Mouse (Mus musculus): Measurements from ENCODE around the gene Nat10. TPM values are rescaled to one million over a fixed set of nuclear protein-coding genes. Genes with fewer than 3 reads are reported as not detected.

Nat10 gene
- polyA plus RNA-seq, 1 experiment from 2014 or later, result 12.0 TPM

GRCm38 (mm10) chr2:103751771-103752170, 9.3 kb downstream of the Nat10 start:
- 81% methylated on average over 6 of the region's 6 CpGs for WGBS (ENCODE audit: insufficient replicate concordance)

GRCm38 (mm10) chr2:103749091-103749490, 12.0 kb downstream of the Nat10 start:
- H3K4me1 ChIP-seq (ENCODE audit: control insufficient read depth, low read depth, low read length), result peaks cover 2% of the 10 kb centered on the region; the same call in 1 of the 2 replicates
- no peaks in the 10 kb centered on the region for H3K9me3 ChIP-seq (replicated peaks; ENCODE audit: control insufficient read depth, low read length)
- WGBS (ENCODE audit: insufficient replicate concordance), result 79% methylated on average over 3 of the region's 3 CpGs
- peaks cover 11% of the 10 kb centered on the region; the same call in 1 of the 2 replicates for H3K36me3 ChIP-seq (ENCODE audit: control insufficient read depth, insufficient read depth)
- H3K9ac ChIP-seq (ENCODE audit: low read depth, low read length), result no peak overlapping the region
- no peak for ATAC-seq (ENCODE audit: low read depth)
- no peak overlapping the region for H3K27ac ChIP-seq (ENCODE audit: low read length)
- H3K4me2 ChIP-seq (ENCODE audit: low read depth, low read length), result no peak overlapping the region
- no peaks in the 10 kb centered on the region for H3K27me3 ChIP-seq (ENCODE audit: control insufficient read depth, insufficient read depth, low read depth, low read length)
- H3K4me3 ChIP-seq (ENCODE audit: low read depth, low read length), result no peak overlapping the region

More at GRCm38 (mm10) chr2:103751771-103752170, 9.3 kb downstream of the Nat10 start:
- Histone ChIP-seq H3K4me1 (ENCODE audit: control insufficient read depth, low read depth, low read length) (no peaks in the 10 kb centered on the region), H3K27me3 (ENCODE audit: control insufficient read depth, insufficient read depth, low read depth, low read length) (no peaks in the 10 kb centered on the region), H3K4me2 (ENCODE audit: low read depth, low read length) (no peak overlapping the region), H3K9ac (ENCODE audit: low read depth, low read length) (no peak overlapping the region), H3K9me3 (replicated peaks; ENCODE audit: control insufficient read depth, low read length) (no peaks in the 10 kb centered on the region), H3K4me3 (ENCODE audit: low read depth, low read length) (no peak overlapping the region), H3K36me3 (ENCODE audit: control insufficient read depth, insufficient read depth) (peaks cover 14% of the 10 kb centered on the region; the same call in 1 of the 2 replicates), H3K27ac (ENCODE audit: low read length) (no peak overlapping the region)
- ATAC-seq (ENCODE audit: low read depth), result no peak

GRCm38 (mm10) chr2:103747891-103748290, 13.2 kb downstream of the Nat10 start:
- Histone ChIP-seq H3K27ac (ENCODE audit: low read length) (no peak overlapping the region), H3K9ac (ENCODE audit: low read depth, low read length) (no peak overlapping the region), H3K36me3 (ENCODE audit: control insufficient read depth, insufficient read depth) (peaks cover 19% of the 10 kb centered on the region; the same call in 1 of the 2 replicates), H3K9me3 (replicated peaks; ENCODE audit: control insufficient read depth, low read length) (no peaks in the 10 kb centered on the region), H3K4me2 (ENCODE audit: low read depth, low read length) (no peak overlapping the region), H3K4me1 (ENCODE audit: control insufficient read depth, low read depth, low read length) (peaks cover 2% of the 10 kb centered on the region; the same call in 1 of the 2 replicates), H3K4me3 (ENCODE audit: low read depth, low read length) (no peak overlapping the region), H3K27me3 (ENCODE audit: control insufficient read depth, insufficient read depth, low read depth, low read length) (no peaks in the 10 kb centered on the region)
- ATAC-seq (ENCODE audit: low read depth), result no peak
- 72% methylated on average over 9 of the region's 9 CpGs for WGBS (ENCODE audit: insufficient replicate concordance)

DNA sequence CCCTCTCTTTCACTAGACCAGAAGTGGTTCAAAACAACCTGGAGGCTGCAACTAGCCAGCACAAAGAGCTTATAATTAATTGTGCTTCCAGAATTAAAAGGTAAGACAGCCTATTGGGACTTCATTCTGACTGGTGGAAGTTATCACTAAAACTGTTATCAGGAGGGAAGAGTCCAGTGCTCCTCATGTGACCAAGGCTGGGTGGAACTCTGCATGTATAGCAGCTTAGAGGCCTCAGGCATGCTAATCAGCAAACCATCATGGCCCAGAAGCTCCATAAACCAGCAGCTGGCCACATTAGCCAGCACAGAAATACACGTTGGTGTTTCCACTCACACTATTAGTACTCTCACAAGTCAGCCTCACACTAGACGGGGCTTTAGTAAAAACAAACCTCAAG, 14.3 kb downstream of the Nat10 start:
- peak; percentile 30; the same call in 1 of the 2 replicates for ATAC-seq (ENCODE audit: low read depth)

GRCm38 (mm10) chr2:103746096-103746495, 15.0 kb downstream of the Nat10 start:
- H3K9me3 ChIP-seq (replicated peaks; ENCODE audit: control insufficient read depth, low read length), result no peaks in the 10 kb centered on the region
- peaks cover 16% of the 10 kb centered on the region; the same call in 1 of the 2 replicates for H3K36me3 ChIP-seq (ENCODE audit: control insufficient read depth, insufficient read depth)
- peaks cover 2% of the 10 kb centered on the region; the same call in 1 of the 2 replicates for H3K4me1 ChIP-seq (ENCODE audit: control insufficient read depth, low read depth, low read length)
- WGBS (ENCODE audit: insufficient replicate concordance), result 62% methylated on average over 2 of the region's 2 CpGs
- H3K9ac ChIP-seq (ENCODE audit: low read depth, low read length), result no peak overlapping the region
- H3K27ac ChIP-seq (ENCODE audit: low read length), result no peak overlapping the region
- H3K4me3 ChIP-seq (ENCODE audit: low read depth, low read length), result no peak overlapping the region
- no peaks in the 10 kb centered on the region for H3K27me3 ChIP-seq (ENCODE audit: control insufficient read depth, insufficient read depth, low read depth, low read length)
- H3K4me2 ChIP-seq (ENCODE audit: low read depth, low read length), result no peak overlapping the region
- ATAC-seq (ENCODE audit: low read depth), result no peak

More for the DNA sequence above, 14.3 kb downstream of the Nat10 start:
- no peak overlapping the region for H3K4me3 ChIP-seq (ENCODE audit: low read depth, low read length)
- H3K4me1 ChIP-seq (ENCODE audit: control insufficient read depth, low read depth, low read length), result peaks cover 2% of the 10 kb centered on the region; the same call in 1 of the 2 replicates
- no peaks in the 10 kb centered on the region for H3K27me3 ChIP-seq (ENCODE audit: control insufficient read depth, insufficient read depth, low read depth, low read length)
- H3K36me3 ChIP-seq (ENCODE audit: control insufficient read depth, insufficient read depth), result peaks cover 20% of the 10 kb centered on the region; the same call in 1 of the 2 replicates
- no peaks in the 10 kb centered on the region for H3K9me3 ChIP-seq (replicated peaks; ENCODE audit: control insufficient read depth, low read length)
- H3K27ac ChIP-seq (ENCODE audit: low read length), result no peak overlapping the region
- 54% methylated on average over 2 of the region's 2 CpGs for WGBS (ENCODE audit: insufficient replicate concordance)
- H3K4me2 ChIP-seq (ENCODE audit: low read depth, low read length), result no peak overlapping the region
- no peak overlapping the region for H3K9ac ChIP-seq (ENCODE audit: low read depth, low read length)

- no peak overlapping the region for H3K27ac ChIP-seq (ENCODE audit: low read length)
These were observed 15.6 kb downstream of the Nat10 start for GRCm38 (mm10) chr2:103745481-103745880.

GRCm38 (mm10) chr2:103743988-103744387, 17.1 kb downstream of the Nat10 start:
- no peak overlapping the region for H3K4me3 ChIP-seq (ENCODE audit: low read depth, low read length)
- no peaks in the 10 kb centered on the region for H3K27me3 ChIP-seq (ENCODE audit: control insufficient read depth, insufficient read depth, low read depth, low read length)
- H3K4me1 ChIP-seq (ENCODE audit: control insufficient read depth, low read depth, low read length), result peaks cover 2% of the 10 kb centered on the region; the same call in 1 of the 2 replicates
- peaks cover 16% of the 10 kb centered on the region; the same call in 1 of the 2 replicates for H3K36me3 ChIP-seq (ENCODE audit: control insufficient read depth, insufficient read depth)
- 77% methylated on average over 7 of the region's 7 CpGs for WGBS (ENCODE audit: insufficient replicate concordance)
- ATAC-seq (ENCODE audit: low read depth), result no peak
- no peak overlapping the region for H3K9ac ChIP-seq (ENCODE audit: low read depth, low read length)
- no peak overlapping the region for H3K4me2 ChIP-seq (ENCODE audit: low read depth, low read length)
- no peak overlapping the region for H3K27ac ChIP-seq (ENCODE audit: low read length)
- H3K9me3 ChIP-seq (replicated peaks; ENCODE audit: control insufficient read depth, low read length), result no peaks in the 10 kb centered on the region

More at GRCm38 (mm10) chr2:103745481-103745880, 15.6 kb downstream of the Nat10 start:
- Histone ChIP-seq H3K27me3 (ENCODE audit: control insufficient read depth, insufficient read depth, low read depth, low read length) (no peaks in the 10 kb centered on the region), H3K4me3 (ENCODE audit: low read depth, low read length) (no peak overlapping the region), H3K36me3 (ENCODE audit: control insufficient read depth, insufficient read depth) (peaks cover 16% of the 10 kb centered on the region; the same call in 1 of the 2 replicates), H3K4me2 (ENCODE audit: low read depth, low read length) (no peak overlapping the region), H3K9me3 (replicated peaks; ENCODE audit: control insufficient read depth, low read length) (no peaks in the 10 kb centered on the region), H3K9ac (ENCODE audit: low read depth, low read length) (no peak overlapping the region), H3K4me1 (ENCODE audit: control insufficient read depth, low read depth, low read length) (peaks cover 2% of the 10 kb centered on the region; the same call in 1 of the 2 replicates)
- 74% methylated on average over 5 of the region's 5 CpGs for WGBS (ENCODE audit: insufficient replicate concordance)
- no peak for ATAC-seq (ENCODE audit: low read depth)

- peaks cover 2% of the 10 kb centered on the region; the same call in 1 of the 2 replicates for H3K4me1 ChIP-seq (ENCODE audit: control insufficient read depth, low read depth, low read length)
- WGBS (ENCODE audit: insufficient replicate concordance), result 88% methylated on average over 2 of the region's 2 CpGs
- no peak overlapping the region for H3K4me3 ChIP-seq (ENCODE audit: low read depth, low read length)
- H3K4me2 ChIP-seq (ENCODE audit: low read depth, low read length), result no peak overlapping the region
- no peak for ATAC-seq (ENCODE audit: low read depth)
- H3K36me3 ChIP-seq (ENCODE audit: control insufficient read depth, insufficient read depth), result peaks cover 18% of the 10 kb centered on the region; the same call in 1 of the 2 replicates
- H3K27ac ChIP-seq (ENCODE audit: low read length), result no peak overlapping the region
- H3K9ac ChIP-seq (ENCODE audit: low read depth, low read length), result no peak overlapping the region
- H3K27me3 ChIP-seq (ENCODE audit: control insufficient read depth, insufficient read depth, low read depth, low read length), result no peaks in the 10 kb centered on the region
- no peaks in the 10 kb centered on the region for H3K9me3 ChIP-seq (replicated peaks; ENCODE audit: control insufficient read depth, low read length)
These were observed 17.5 kb downstream of the Nat10 start for GRCm38 (mm10) chr2:103743536-103743935.

DNA sequence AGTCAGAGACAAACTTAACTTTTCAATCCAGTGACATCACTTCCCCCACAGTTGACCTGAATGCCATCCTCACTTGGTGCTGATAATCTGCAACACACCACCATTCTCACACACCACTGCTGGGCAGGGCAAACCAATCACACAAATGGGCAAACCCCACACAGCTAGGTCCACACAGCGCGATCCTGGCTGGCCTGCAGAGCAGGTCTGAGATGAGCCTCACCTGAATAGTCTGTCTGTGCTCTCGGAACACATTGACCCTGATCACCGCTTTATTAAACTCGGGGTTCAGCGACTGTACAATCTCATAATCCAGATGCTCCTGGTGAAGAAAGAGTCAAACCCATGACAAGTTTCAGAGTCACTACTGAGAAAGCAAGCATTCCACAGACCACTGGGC, 18.2 kb downstream of the Nat10 start:
- no peak overlapping the region for H3K9ac ChIP-seq (ENCODE audit: low read depth, low read length)
- no peak for ATAC-seq (ENCODE audit: low read depth)
- no peak overlapping the region for H3K27ac ChIP-seq (ENCODE audit: low read length)
- peaks cover 15% of the 10 kb centered on the region; the same call in 1 of the 2 replicates for H3K36me3 ChIP-seq (ENCODE audit: control insufficient read depth, insufficient read depth)
- H3K9me3 ChIP-seq (replicated peaks; ENCODE audit: control insufficient read depth, low read length), result no peaks in the 10 kb centered on the region
- H3K4me1 ChIP-seq (ENCODE audit: control insufficient read depth, low read depth, low read length), result peaks cover 2% of the 10 kb centered on the region; the same call in 1 of the 2 replicates
- no peaks in the 10 kb centered on the region for H3K27me3 ChIP-seq (ENCODE audit: control insufficient read depth, insufficient read depth, low read depth, low read length)
- H3K4me3 ChIP-seq (ENCODE audit: low read depth, low read length), result no peak overlapping the region
- no peak overlapping the region for H3K4me2 ChIP-seq (ENCODE audit: low read depth, low read length)
- 81% methylated on average over 6 of the region's 6 CpGs for WGBS (ENCODE audit: insufficient replicate concordance)
